Mouse (Mus musculus) left cerebral cortex, adult 2 months (tissue): Measurements from ENCODE around the gene Slc19a1. TPM values are rescaled to one million over a fixed set of nuclear protein-coding genes. Genes with fewer than 3 reads are reported as not detected.

Experiments
- DNase-seq, 2 experiments: peaks; one replicate each; pipeline ENCODE4 v3.0.0; 2021 to 2022; ENCODE audit warnings: low spot score in 2 of 2, mixed read lengths in 1 of 2; ENCODE audit errors: extremely low spot score in 1 of 2
- H3K27ac ChIP-seq: fragments of 200-600 bp; 2 replicates; pipeline ENCODE4 v1.8.1; 2022
- H3K4me3 ChIP-seq: fragments of 200-600 bp; 2 replicates; pipeline ENCODE4 v1.8.1; 2022
- CTCF ChIP-seq: fragments of 200-600 bp; IDR thresholded peaks from 2 replicates; pipeline ENCODE4 v1.8.1; 2022; ENCODE audit warnings: antibody characterized with exemption, mild to moderate bottlenecking, moderate library complexity
- intact Hi-C: fragments of 180-260 bp; cut with DNase I; formaldehyde crosslinking; loops from one replicate; pipeline ENCODE4 v1.15.1; 2025
- total RNA-seq, 2 experiments: library from RNA; stranded (reverse); gene quantifications; 2 replicates each; pipeline ENCODE4 v1.2.3; 2021

The Slc19a1 gene
- total RNA-seq, 2 experiments from 2014 or later = 23.9 to 27.0 TPM

DNA sequence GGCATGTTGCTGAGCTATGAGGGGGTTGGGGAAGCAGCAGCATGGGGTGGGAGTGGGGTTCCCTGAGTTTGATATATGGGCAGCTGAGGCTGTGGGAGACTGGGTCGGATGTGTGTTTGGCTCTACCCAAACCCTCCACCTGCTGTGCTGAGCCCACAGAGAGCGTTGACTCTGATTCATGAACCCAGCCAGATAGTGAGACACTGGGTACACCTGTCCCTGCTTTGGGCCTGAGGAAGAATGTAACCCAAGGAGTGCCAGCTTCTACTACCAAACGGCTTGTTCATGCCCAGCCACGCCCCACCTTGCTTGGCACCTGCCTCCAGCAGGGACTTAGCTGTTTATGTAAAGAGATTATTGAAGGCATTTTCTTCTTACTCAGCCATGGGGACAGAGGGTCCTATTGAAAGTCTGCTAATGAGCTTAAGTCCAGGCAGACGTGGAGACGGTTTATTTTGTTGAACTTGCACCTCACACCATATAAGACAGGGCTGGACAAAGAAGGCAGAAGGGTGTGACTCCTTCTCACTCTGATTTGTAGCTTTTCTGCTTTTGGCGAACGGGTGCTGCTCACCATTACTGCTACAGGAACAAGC is 6.6 kb downstream of the Slc19a1 start:
- TF ChIP-seq CTCF = no peak
- no peak overlapping the region for H3K27ac ChIP-seq
- H3K4me3 ChIP-seq = no peak overlapping the region
- intact Hi-C loops = no loop called here
- no peak for DNase-seq

DNA sequence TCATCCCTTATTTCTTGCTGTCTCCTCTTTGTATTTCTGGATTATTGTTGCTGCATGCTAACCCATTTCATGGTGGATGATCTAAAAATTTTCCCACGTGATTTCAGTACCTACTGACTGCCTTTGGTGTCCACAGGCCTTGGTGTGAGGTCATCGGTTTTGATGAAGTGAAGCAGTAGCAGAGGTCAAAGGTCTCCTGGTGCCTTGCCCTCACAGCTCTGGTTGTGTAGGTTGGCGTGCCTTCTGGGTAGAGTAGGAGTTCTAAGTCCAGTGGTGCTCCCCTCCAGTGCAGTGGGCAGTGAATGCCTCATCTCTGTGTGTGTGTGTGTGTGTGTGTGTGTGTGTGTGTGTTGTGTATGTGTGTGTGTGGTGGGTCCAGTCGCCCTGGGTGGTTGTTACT is 16.2 kb downstream of the Slc19a1 start:
- DNase-seq = no peak
- H3K4me3 ChIP-seq = no peak overlapping the region
- no peak for TF ChIP-seq CTCF
- intact Hi-C loops = no loop called here
- H3K27ac ChIP-seq = no peak overlapping the region

DNA sequence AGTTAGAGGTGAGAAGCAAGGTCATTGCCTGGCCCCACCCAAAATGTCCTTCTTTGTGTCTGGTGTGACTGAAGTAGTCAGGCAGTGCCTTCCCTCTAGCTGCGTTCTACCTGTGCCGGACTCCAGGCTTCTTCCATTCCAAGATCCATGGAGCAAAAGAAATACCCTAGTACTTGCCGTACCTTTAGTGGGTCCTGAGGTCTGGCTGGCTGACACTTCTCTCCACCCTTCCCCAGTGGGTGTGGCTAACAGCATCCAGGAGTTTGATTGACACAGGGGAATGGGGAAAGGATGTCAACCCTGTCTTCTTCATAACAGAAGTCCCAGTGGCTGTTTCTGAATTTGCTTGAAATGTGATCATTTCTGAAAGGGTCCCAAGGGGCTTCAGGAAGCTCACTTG is 16.6 kb downstream of the Slc19a1 start:
- intact Hi-C loops = no loop called here

DNA sequence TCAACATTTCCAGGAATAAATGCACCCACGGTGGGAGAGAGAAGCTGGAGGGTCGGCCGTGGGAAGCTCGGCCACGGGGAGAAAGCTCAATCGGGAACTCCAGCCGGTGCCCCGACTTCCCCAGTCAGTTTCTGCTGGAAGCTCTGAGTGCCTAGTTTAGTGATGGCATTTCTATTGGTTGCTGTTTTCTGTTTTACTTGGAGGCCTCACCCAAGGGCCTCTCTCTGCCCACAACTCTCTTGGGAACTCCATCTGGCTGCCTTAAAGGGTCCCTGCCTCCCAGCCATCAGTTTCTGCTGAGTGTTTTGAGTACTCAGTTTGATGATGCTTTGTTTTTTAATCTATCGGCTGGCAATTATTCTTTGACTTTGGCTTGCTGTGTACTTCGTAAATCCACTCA is 24.7 kb downstream of the Slc19a1 start:
- intact Hi-C loops = no loop called here
- TF ChIP-seq CTCF = no peak
- no peak overlapping the region for H3K27ac ChIP-seq
- DNase-seq = no peak
- no peak overlapping the region for H3K4me3 ChIP-seq

More for the DNA sequence above, 16.6 kb downstream of the Slc19a1 start:
- Histone ChIP-seq H3K4me3 (no peak overlapping the region), H3K27ac (no peak overlapping the region)
- no peak for DNase-seq
- TF ChIP-seq CTCF = no peak

DNA sequence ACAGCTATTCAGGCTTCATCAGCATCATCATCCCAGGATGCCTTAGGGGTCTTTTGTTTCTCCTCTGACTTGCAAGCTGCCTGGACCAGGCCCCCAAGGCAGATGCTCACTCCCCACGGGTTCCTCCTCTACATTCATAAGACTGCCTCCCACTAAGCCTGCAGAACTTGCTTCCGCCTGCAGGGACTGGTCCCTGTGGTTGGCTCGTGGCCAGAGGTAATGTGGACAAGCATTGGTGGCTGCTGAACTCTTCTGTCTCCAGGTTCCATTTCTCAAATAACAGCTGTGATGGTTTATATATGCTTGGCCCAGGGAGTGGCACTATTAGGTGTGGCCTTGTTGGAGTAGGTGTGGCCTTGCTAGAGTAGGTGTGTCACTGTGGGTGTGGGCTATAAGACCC is 29.4 kb downstream of the Slc19a1 start:
- no peak; the same call in 1 of the 2 replicates for TF ChIP-seq CTCF
- H3K27ac ChIP-seq = no peak overlapping the region
- H3K4me3 ChIP-seq = no peak overlapping the region
- DNase-seq = no peak
- intact Hi-C loops = no loop called here

DNA sequence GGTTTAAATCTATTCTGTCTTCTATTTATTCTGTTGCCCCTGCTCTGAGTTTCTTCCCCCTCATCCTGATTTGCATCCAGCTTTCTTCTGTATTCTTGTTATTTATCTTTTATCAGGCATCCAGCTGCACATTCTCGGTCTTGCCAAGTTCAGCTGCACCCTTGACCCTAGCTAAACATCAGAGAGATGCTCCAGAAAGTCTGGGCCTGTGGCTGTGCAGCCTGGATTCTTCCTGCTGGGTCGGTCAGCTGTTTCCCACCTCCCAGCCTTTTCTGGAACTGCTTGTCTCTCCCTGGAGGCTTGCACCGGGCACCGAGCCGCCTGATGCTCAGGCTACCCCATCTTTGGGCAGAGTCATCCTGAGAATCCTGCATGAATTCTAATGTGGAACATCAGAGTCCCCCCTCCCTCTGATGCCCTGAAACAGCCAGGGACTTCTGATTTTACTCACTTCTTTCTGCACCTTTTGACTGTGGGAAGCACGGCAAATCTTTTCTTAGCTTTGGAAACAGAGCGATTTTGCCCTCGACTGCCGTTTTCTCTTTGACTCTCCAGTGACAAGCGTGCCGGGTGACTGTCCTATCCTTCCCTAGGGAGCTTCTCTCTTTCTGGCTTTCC is 30.5 kb downstream of the Slc19a1 start:
- Histone ChIP-seq H3K4me3 (no peak overlapping the region), H3K27ac (peak overlapping the region; percentile 47; the same call in 1 of the 2 replicates)
- intact Hi-C loops = no loop called here
- DNase-seq = no peak
- TF ChIP-seq CTCF = no peak

DNA sequence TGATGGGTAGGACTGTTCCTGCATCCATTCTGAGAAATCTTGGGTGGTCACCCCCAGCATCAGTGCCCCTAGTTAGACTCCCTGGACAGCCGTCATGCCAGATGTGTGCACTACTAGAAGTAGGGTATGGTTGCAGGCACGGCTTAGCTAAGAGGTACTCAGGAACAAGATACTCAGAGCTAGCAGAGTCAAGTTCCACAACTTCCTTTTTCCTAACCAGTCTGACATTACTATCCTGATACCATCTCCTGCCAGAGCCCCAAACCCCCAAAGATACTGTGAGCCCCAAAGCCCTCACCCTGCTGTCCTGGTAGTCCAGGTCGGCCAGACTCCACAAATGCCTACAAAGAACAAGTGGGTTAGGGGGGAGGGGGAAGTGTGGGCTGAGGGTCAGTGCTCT is 32.2 kb downstream of the Slc19a1 start:
- intact Hi-C loops = no loop called here
- DNase-seq = no peak
- Histone ChIP-seq H3K4me3 (no peak overlapping the region), H3K27ac (no peak overlapping the region)
- TF ChIP-seq CTCF = no peak

DNA sequence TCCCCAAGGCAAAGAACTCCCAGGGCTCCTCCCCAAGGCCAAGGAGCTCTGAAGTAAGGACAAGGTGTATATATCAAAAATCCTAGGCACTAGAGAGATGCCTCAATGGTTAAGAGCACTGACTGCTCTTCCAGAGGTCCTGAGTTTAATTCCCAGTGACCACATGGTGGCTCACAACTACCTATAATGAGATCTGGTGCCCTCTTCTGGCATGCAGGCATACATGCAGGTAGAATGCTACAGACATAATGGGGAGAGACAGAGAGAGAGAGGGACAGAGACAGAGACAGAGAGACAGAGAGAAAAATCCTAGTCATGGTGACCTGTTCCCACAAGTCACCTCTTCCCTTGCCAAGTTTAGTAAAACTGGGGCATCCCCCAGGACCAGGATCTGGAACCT is 32.6 kb downstream of the Slc19a1 start:
- H3K4me3 ChIP-seq = no peak overlapping the region
- no peak overlapping the region for H3K27ac ChIP-seq
- TF ChIP-seq CTCF = peak; percentile 12; the same call in 1 of the 2 replicates
- no peak for DNase-seq
- intact Hi-C loops = no loop called here

DNA sequence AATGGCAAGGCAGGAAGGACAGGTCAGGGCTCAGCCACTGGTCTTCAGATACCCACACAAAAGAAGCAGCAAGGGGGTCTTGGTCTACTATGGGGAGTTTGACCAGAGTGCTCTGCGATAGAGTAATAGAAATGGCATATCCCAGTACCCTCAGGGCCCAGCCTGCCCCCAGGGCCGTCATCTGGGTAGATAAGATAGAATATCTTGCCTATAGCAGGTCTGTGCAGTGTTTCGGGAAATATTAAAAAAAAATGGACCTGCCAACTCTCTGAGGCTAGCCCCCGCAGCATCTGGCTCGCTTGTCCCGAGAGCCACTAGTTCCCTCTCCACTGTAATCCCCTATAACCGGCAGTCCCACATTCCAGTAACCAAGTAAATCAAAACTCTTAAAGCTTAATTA is 36.4 kb downstream of the Slc19a1 start:
- H3K4me3 ChIP-seq = no peak overlapping the region
- intact Hi-C loops = no loop called here
- no peak for TF ChIP-seq CTCF
- no peak overlapping the region for H3K27ac ChIP-seq
- DNase-seq = no peak

DNA sequence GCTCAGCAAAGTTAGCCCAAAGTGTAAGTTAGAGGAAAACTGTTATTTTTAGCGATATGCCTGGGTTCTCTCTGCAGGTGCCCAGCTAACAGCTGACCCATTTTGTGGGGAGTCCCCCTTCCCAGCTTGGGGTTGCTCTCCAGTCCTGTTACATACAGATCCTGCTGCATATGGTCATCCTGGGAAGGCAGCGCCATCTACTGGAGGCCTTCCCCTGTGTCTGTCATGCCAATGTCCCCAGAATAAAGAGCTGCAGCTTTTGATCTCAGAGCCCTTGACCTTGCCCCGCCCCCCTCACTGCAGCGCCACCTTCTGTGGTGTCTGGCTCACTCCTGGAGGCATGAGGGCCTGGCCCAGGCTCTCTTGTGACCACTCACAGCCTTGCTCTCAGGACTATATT is 38.0 kb downstream of the Slc19a1 start:
- no peak overlapping the region for H3K4me3 ChIP-seq
- intact Hi-C loops = loop anchor here (1.0 kb wide), 1 partner anchor 235 kb away; no protein-coding TSS in a partner anchor

DNA sequence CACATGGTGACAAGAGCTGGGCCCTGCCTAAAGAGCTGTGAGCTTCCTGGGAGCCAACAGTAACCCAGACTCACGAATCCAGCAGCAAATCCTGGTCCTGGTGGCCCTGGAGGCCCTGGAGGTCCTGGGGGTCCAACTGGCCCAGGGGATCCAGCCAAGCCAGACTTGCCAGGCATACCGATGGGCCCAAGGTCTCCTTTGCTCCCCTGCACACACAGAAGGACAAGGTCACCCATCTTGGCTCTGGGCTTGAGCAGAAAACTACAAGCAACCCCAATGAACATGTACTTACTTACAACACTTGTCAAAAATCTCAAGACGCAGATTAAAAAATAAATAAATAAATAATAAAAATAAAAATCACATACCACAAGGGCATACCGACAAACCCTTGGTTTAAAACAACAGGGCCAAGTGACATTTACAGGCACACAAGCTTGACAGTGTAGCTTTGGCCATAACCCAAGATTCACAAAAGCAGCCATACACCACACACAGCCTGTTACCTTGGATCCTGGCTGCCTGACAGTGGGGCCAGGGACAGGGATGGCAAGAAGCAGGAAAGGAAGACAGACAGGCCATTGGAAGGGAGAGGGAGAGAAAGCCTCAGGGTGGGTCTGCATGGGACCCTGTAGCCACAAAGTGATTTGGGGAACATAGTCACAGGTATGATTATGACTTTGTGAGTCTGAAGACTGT is 42.4 kb downstream of the Slc19a1 start:
- H3K27ac ChIP-seq = no peak overlapping the region
- no peak overlapping the region for H3K4me3 ChIP-seq
- no peak for DNase-seq
- intact Hi-C loops = no loop called here
- no peak for TF ChIP-seq CTCF

More for the DNA sequence above, 38.0 kb downstream of the Slc19a1 start:
- peak; percentile 41 to 63 for DNase-seq
- TF ChIP-seq CTCF = peak; percentile 72
- H3K27ac ChIP-seq = no peak overlapping the region

DNA sequence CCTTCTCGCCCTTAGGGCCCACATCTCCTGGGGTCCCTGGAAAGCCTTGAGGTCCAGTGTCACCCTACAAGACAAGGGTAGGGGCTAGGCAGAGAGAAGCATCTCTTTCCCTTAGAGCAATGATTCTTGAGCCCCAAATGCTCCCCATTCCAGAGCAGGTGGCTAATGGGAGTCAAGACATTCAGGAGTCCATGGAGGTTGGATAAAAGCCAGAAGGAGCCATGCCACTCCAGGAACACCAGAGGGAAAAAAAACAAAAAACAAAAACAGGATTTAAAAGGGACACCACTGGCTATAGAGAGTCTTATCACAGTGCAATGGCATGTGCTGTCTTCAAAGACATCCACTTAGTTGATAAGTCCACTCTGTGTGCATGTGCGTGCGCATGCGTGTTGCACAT is 46.4 kb downstream of the Slc19a1 start:
- TF ChIP-seq CTCF = no peak
- DNase-seq = no peak
- intact Hi-C loops = no loop called here
- Histone ChIP-seq H3K27ac (no peak overlapping the region), H3K4me3 (no peak overlapping the region)
